Mouse (Mus musculus) heart, embryonic 14.5 days (tissue): ENCODE results near the gene Gm49387. TPM values are rescaled to one million over a fixed set of nuclear protein-coding genes. Genes with fewer than 3 reads are reported as not detected.

ENCODE experiments used
- ATAC-seq: fragments of 200-750 bp; cut with Nextera tagmentation; 2 replicates; pipeline ENCODE4 v1.8.0; 2017; ENCODE audit warnings: low read depth, moderate TSS enrichment; ENCODE audit not compliant: insufficient number of reproducible peaks, insufficient read depth, low FRiP score
- H3K27ac ChIP-seq, 2 experiments: fragments of 200-500 bp in 1 of 2; fragments of 300-500 bp in 1 of 2; sonication (generic) in 1 of 2; replicated peaks in 1 of 2; 2 replicates each; pipeline ENCODE4 v1.5.1; 2012 to 2014; ENCODE audit warnings: low read depth in 2 of 2, low read length in 2 of 2, control low read depth in 1 of 2, mild to moderate bottlenecking in 1 of 2, mixed read lengths in 1 of 2; ENCODE audit not compliant: control insufficient read depth in 1 of 2, insufficient read depth in 1 of 2
- H3K27me3 ChIP-seq: fragments of 300-500 bp; sonication (generic); 2 replicates; pipeline ENCODE4 v1.6.1; 2014; ENCODE audit warnings: mild to moderate bottlenecking, low read length, control low read depth; ENCODE audit not compliant: control insufficient read depth, insufficient read depth
- H3K36me3 ChIP-seq: fragments of 300-500 bp; sonication (generic); 2 replicates; pipeline ENCODE4 v1.6.1; 2014; ENCODE audit warnings: mild to moderate bottlenecking, control low read depth, low read length, mixed read lengths; ENCODE audit not compliant: control insufficient read depth, insufficient read depth
- H3K4me1 ChIP-seq, 2 experiments: fragments of 200-500 bp in 1 of 2; fragments of 300-500 bp in 1 of 2; sonication (generic) in 1 of 2; 2 replicates each; pipeline ENCODE4 v1.6.1; 2012 to 2014; ENCODE audit warnings: low read length in 2 of 2, control low read depth in 1 of 2, mixed read lengths in 1 of 2; ENCODE audit not compliant: control insufficient read depth in 2 of 2, insufficient read depth in 2 of 2
- H3K4me2 ChIP-seq: fragments of 300-500 bp; sonication (generic); 2 replicates; pipeline ENCODE4 v1.6.1; 2014; ENCODE audit warnings: mild to moderate bottlenecking, low read length
- H3K4me3 ChIP-seq, 2 experiments: fragments of 200-500 bp in 1 of 2; fragments of 300-500 bp in 1 of 2; sonication (generic) in 1 of 2; 2 replicates each; pipeline ENCODE4 v1.5.1; 2012 to 2014; ENCODE audit warnings: low read length in 2 of 2, mild to moderate bottlenecking in 2 of 2, control low read depth in 1 of 2, low read depth in 1 of 2, moderate library complexity in 1 of 2; ENCODE audit not compliant: control insufficient read depth in 1 of 2, insufficient read depth in 1 of 2
- H3K9ac ChIP-seq: fragments of 300-500 bp; sonication (generic); 2 replicates; pipeline ENCODE4 v1.6.1; 2014; ENCODE audit warnings: mild to moderate bottlenecking, low read length
- H3K9me3 ChIP-seq: fragments of 300-500 bp; sonication (generic); 2 replicates; pipeline ENCODE4 v1.6.1; 2016; ENCODE audit warnings: low read length, control low read depth; ENCODE audit not compliant: control insufficient read depth
- WGBS: fragments of 180-500 bp; shearing (Covaris S2); extraction: QIAGEN DNeasy Blood & Tissue Kit; methylation state at CpG from one replicate; pipeline ENCODE4 v1.1.7; 2014; 5-methylcytosine and 5-hydroxymethylcytosine counted together
- polyA plus RNA-seq: library from polyadenylated mRNA; unstranded; fragments of >200 nt; fragmentation: Nextera tagmentation; extraction: Ambion mirVana; gene quantifications from 2 replicates; pipeline ENCODE4 v1.2.1, GENCODE M21; 2014

The Gm49387 gene
- polyA plus RNA-seq, 1 experiment from 2014 or later, result 1.8 TPM

DNA sequence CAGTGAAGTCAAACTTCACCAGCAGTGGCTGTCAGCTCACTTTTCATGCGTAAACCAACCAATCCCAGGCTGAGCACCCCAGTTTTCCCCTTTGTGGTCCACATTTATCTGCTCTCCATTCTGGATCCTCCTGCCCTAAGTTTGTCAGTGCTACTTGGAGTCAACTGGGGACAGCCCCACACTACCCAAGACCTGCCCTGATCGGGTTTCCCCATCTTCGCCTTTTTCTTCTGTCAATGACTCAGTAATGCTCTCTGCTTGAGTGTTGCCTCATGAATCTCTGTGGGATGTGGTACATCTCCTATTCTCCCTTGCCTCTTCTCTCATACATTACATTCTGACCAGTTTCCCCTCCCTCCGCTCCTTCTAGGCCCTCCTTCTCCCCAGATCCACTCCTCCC is 43.2 kb downstream of the Gm49387 start:
- H3K4me3 ChIP-seq, result no peak overlapping the region
- WGBS, result 89% methylated on average over 4 of the region's 4 CpGs

GRCm38 (mm10) chr14:31596408-31596807 is 44.3 kb downstream of the Gm49387 start:
- ATAC-seq, result no peak
- WGBS, result 74% methylated on average over 7 of the region's 7 CpGs
- no peak overlapping the region for H3K9ac ChIP-seq

More for the DNA sequence above, 43.2 kb downstream of the Gm49387 start:
- Histone ChIP-seq H3K27me3 (no peaks in the 10 kb centered on the region), H3K9ac (no peak overlapping the region), H3K4me2 (no peak overlapping the region), H3K27ac (no peak overlapping the region), H3K36me3 (no peaks in the 10 kb centered on the region), H3K4me1 (no peaks in the 10 kb centered on the region), H3K9me3 (no peaks in the 10 kb centered on the region)
- no peak for ATAC-seq

DNA sequence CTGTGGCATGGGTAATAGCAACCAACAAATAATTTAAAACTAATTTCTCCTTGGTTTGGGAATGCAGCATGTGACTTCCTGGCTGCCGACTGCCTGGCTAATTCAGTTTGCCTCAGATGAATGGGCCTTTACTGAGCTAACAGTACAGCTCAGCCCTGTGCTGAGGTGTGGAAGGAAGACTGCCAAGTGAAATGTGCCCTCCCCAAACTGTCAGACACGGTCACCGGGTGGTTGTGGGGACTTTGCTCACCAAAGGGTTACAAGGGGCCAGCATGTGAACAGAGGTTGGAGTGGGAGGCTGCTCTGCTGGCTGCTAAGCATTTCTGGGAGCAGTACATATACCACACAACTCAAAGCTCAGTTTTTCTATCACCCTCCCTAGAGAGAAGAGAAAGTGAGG is 46.0 kb downstream of the Gm49387 start:
- no peaks in the 10 kb centered on the region for H3K36me3 ChIP-seq
- no peaks in the 10 kb centered on the region for H3K27me3 ChIP-seq
- no peaks in the 10 kb centered on the region for H3K4me1 ChIP-seq
- no peak overlapping the region for H3K9ac ChIP-seq
- no peak overlapping the region for H3K4me3 ChIP-seq
- WGBS, result 65% methylated on average over 3 of the region's 3 CpGs
- no peak overlapping the region for H3K27ac ChIP-seq
- no peak overlapping the region for H3K4me2 ChIP-seq
- no peak for ATAC-seq
- no peaks in the 10 kb centered on the region for H3K9me3 ChIP-seq

More at GRCm38 (mm10) chr14:31596408-31596807, 44.3 kb downstream of the Gm49387 start:
- no peaks in the 10 kb centered on the region for H3K36me3 ChIP-seq
- H3K27me3 ChIP-seq, result no peaks in the 10 kb centered on the region
- no peaks in the 10 kb centered on the region for H3K9me3 ChIP-seq
- H3K27ac ChIP-seq, result no peak overlapping the region
- H3K4me3 ChIP-seq, result no peak overlapping the region
- no peaks in the 10 kb centered on the region for H3K4me1 ChIP-seq
- H3K4me2 ChIP-seq, result no peak overlapping the region

- 67% methylated on average over 2 of the region's 2 CpGs for WGBS
- Histone ChIP-seq H3K36me3 (no peaks in the 10 kb centered on the region), H3K27me3 (no peaks in the 10 kb centered on the region), H3K9me3 (no peaks in the 10 kb centered on the region), H3K4me3 (no peak overlapping the region), H3K4me1 (no peaks in the 10 kb centered on the region), H3K4me2 (no peak overlapping the region), H3K27ac (no peak overlapping the region), H3K9ac (no peak overlapping the region)
- no peak for ATAC-seq
Observed at GRCm38 (mm10) chr14:31593036-31593435, 47.6 kb downstream of the Gm49387 start.

DNA sequence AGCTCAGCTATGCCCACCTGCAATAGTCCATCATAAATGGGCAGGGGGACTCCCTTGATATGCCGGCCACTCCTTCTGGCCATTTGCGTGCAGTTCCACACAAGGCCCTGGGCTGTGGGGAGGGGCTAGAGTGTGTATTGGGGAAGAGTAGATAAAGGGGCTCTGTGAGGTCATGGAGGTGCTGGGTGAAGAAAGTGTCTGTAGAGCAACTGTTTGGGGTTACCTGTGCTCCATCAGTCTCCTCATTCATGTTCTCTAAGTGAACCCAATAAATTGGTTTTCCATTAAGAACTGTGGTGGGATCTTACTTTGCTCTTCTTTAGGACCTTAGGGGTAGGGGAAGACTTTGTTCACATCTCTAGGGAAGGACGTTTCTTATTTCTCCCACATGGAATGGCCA is 49.4 kb downstream of the Gm49387 start, which contains the start of gene Colq:
Gene Colq, minus strand, starts transcription at position 101 of the 400 bp plus-strand sequence.
- H3K27ac ChIP-seq, result no peak within 1 kb of the TSS
- no peaks in the 10 kb centered on the region for H3K4me1 ChIP-seq
- no peak within 1 kb of the TSS for H3K4me2 ChIP-seq
- ATAC-seq, result no peak
- 76% methylated on average over 3 of the region's 3 CpGs for WGBS
- no peaks in the 10 kb centered on the region for H3K36me3 ChIP-seq
- no peaks in the 10 kb centered on the region for H3K27me3 ChIP-seq
- no peak within 1 kb of the TSS for H3K9ac ChIP-seq
- no peaks in the 10 kb centered on the region for H3K9me3 ChIP-seq
- H3K4me3 ChIP-seq, result no peak within 1 kb of the TSS

DNA sequence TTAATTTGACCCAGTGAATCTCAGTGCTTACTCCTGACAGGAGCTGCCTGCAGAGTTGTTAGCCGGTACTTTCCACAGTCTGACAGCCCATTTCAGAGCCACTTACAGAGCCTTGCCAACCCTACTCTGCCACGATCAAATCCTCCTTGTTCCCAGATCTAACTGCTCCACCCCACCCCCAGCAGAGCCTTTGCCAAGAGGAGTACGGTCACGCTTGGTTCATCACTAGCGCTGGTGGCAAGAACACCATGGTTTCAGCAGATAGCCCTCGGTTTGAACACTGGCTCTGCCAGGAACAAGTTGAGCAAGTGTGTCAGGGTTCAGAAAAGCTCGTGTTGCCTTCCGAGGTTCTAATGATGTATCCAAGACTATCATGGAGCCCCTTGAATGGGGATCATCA is 54.2 kb downstream of the Gm49387 start:
- no peaks in the 10 kb centered on the region for H3K4me1 ChIP-seq
- no peak overlapping the region for H3K4me3 ChIP-seq
- no peaks in the 10 kb centered on the region for H3K27me3 ChIP-seq
- no peak overlapping the region for H3K4me2 ChIP-seq
- H3K27ac ChIP-seq, result no peak overlapping the region
- no peak for ATAC-seq
- no peaks in the 10 kb centered on the region for H3K36me3 ChIP-seq
- no peaks in the 10 kb centered on the region for H3K9me3 ChIP-seq
- no peak overlapping the region for H3K9ac ChIP-seq
- 82% methylated on average over 8 of the region's 8 CpGs for WGBS

DNA sequence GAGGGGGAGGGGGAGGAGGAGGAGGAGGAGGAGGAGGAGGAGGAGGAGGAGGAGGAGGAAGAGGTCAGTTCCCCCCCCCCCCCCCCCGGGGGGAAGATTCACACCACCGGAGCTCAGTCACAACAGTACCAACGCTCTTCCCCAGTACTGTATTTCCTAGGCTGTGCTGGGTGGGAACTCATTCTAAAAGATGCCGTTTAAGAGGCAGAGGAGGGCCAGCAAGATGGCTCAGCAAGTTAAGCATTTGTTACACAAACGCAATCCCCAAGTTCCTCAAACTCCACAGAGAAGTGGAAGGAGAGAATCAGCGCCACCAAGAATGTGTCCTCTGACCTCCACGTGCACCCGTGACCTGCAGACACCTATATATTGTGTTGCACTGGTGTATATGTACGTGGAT is 57.6 kb downstream of the Gm49387 start:
- Histone ChIP-seq H3K4me3 (no peak overlapping the region), H3K4me1 (peaks cover 2 to 7% of the 10 kb centered on the region in 2 experiments; a peak in 2 of 4 replicates), H3K27ac (no peak overlapping the region), H3K9ac (no peak overlapping the region), H3K27me3 (no peaks in the 10 kb centered on the region), H3K36me3 (no peaks in the 10 kb centered on the region), H3K4me2 (no peak overlapping the region), H3K9me3 (no peaks in the 10 kb centered on the region)
- ATAC-seq, result no peak
- WGBS, result 89% methylated on average over 8 of the region's 9 CpGs
